Mouse (Mus musculus) MEL (cell line): Measurements from ENCODE around the gene Efcab1. TPM values are rescaled to one million over a fixed set of nuclear protein-coding genes. Genes with fewer than 3 reads are reported as not detected.

Experiments
- DNase-seq: peaks from one replicate; pipeline ENCODE4 v3.0.0; 2011; ENCODE audit warnings: low read depth, low spot score
- H3K27ac ChIP-seq: 2 replicates; pipeline ENCODE4 v1.5.1; 2012; ENCODE audit warnings: low read depth, mild to moderate bottlenecking, control low read depth, low read length, moderate library complexity; ENCODE audit not compliant: control insufficient read depth
- H3K27me3 ChIP-seq, 2 experiments: fragments of 150-350 bp in 1 of 2; sonication (generic) in 1 of 2; 2 replicates each; pipeline ENCODE4 v1.6.1; 2012; ENCODE audit warnings: low read length in 2 of 2, mild to moderate bottlenecking in 2 of 2, improper control_type of control experiment in 1 of 2, moderate library complexity in 1 of 2; ENCODE audit not compliant: insufficient read depth in 2 of 2, control insufficient read depth in 1 of 2
- H3K36me3 ChIP-seq, 2 experiments: 2 replicates each; pipeline ENCODE4 v1.6.1; 2012 to 2014; ENCODE audit warnings: low read length in 2 of 2, improper control_type of control experiment in 1 of 2, inconsistent platforms in 1 of 2, mild to moderate bottlenecking in 1 of 2; ENCODE audit not compliant: insufficient read depth in 2 of 2, control insufficient read depth in 1 of 2
- H3K4me1 ChIP-seq, 2 experiments: fragments of 150-350 bp in 1 of 2; sonication (generic) in 1 of 2; 2 replicates each; pipeline ENCODE4 v1.6.1; 2012; ENCODE audit warnings: low read length in 2 of 2, improper control_type of control experiment in 1 of 2, mild to moderate bottlenecking in 1 of 2; ENCODE audit not compliant: insufficient read depth in 2 of 2, control insufficient read depth in 1 of 2
- H3K4me3 ChIP-seq, 2 experiments: fragments of 150-350 bp in 1 of 2; sonication (generic) in 1 of 2; 2 replicates each; pipeline ENCODE4 v1.5.1; 2012; ENCODE audit warnings: low read depth in 2 of 2, low read length in 2 of 2, mild to moderate bottlenecking in 2 of 2, moderate library complexity in 2 of 2, control low read depth in 1 of 2, improper control_type of control experiment in 1 of 2; ENCODE audit not compliant: control insufficient read depth in 1 of 2, insufficient read depth in 1 of 2
- H3K79me2 ChIP-seq: 2 replicates; pipeline ENCODE4 v1.6.1; 2012; ENCODE audit warnings: mild to moderate bottlenecking, low read length, moderate library complexity; ENCODE audit not compliant: control insufficient read depth, poor library complexity, insufficient read depth
- H3K9ac ChIP-seq: 2 replicates; pipeline ENCODE4 v1.6.1; 2012; ENCODE audit warnings: low read depth, mild to moderate bottlenecking, control low read depth, low read length, moderate library complexity; ENCODE audit not compliant: control insufficient read depth, poor library complexity, severe bottlenecking
- H3K9me3 ChIP-seq: fragments of 150-350 bp; sonication (generic); replicated peaks from 2 replicates; pipeline ENCODE4 v1.6.1; 2012; ENCODE audit warnings: mild to moderate bottlenecking, low read length, improper control_type of control experiment, moderate library complexity; ENCODE audit not compliant: insufficient read depth
- BHLHE40 ChIP-seq: IDR thresholded peaks from 2 replicates; pipeline ENCODE4 v1.6.1; 2012; ENCODE audit warnings: low read depth, mild to moderate bottlenecking, inconsistent platforms, low read length, improper control_type of control experiment, borderline replicate concordance
- CHD1 ChIP-seq: IDR thresholded peaks from 2 replicates; pipeline ENCODE4 v1.6.1; 2012; ENCODE audit warnings: low read depth, mild to moderate bottlenecking, inconsistent platforms, low read length, improper control_type of control experiment
- CTCF ChIP-seq, 3 experiments: IDR thresholded peaks in 2 of 3; conservative IDR thresholded peaks in 1 of 3; 2 replicates each; pipeline ENCODE4 v1.5.1; 2011 to 2012; ENCODE audit warnings: low read length in 3 of 3, low read depth in 2 of 3, mild to moderate bottlenecking in 2 of 3, improper control_type of control experiment in 1 of 3, inconsistent platforms in 1 of 3, mixed read lengths in 1 of 3, moderate library complexity in 1 of 3; ENCODE audit not compliant: control insufficient read depth in 1 of 3, insufficient read depth in 1 of 3, poor library complexity in 1 of 3, severe bottlenecking in 1 of 3
- E2F4 ChIP-seq: IDR thresholded peaks from 2 replicates; pipeline ENCODE4 v1.6.1; 2011; ENCODE audit warnings: low read depth, low read length, improper control_type of control experiment, borderline replicate concordance
- EP300 ChIP-seq, 2 experiments: IDR thresholded peaks; 2 replicates each; pipeline ENCODE4 v1.6.1; 2011; ENCODE audit warnings: improper control_type of control experiment in 2 of 2, low read length in 2 of 2, low read depth in 1 of 2, mild to moderate bottlenecking in 1 of 2
- ETS1 ChIP-seq: IDR thresholded peaks from 2 replicates; pipeline ENCODE4 v1.6.1; 2012; ENCODE audit warnings: low read depth, mild to moderate bottlenecking, inconsistent platforms, low read length, improper control_type of control experiment, moderate library complexity
- HCFC1 ChIP-seq: IDR thresholded peaks from 2 replicates; pipeline ENCODE4 v1.6.1; 2012; ENCODE audit warnings: low read depth, mild to moderate bottlenecking, inconsistent platforms, low read length, improper control_type of control experiment, moderate library complexity
- JUND ChIP-seq: IDR thresholded peaks from 2 replicates; pipeline ENCODE4 v1.6.1; 2011; ENCODE audit warnings: low read depth, mild to moderate bottlenecking, improper control_type of control experiment, low read length
- MAZ ChIP-seq: IDR thresholded peaks from 2 replicates; pipeline ENCODE4 v1.6.1; 2012; ENCODE audit warnings: low read depth, mild to moderate bottlenecking, inconsistent platforms, low read length, improper control_type of control experiment
- MEF2A ChIP-seq: IDR thresholded peaks from 2 replicates; pipeline ENCODE4 v1.6.1; 2014; ENCODE audit warnings: low read depth, mild to moderate bottlenecking, inconsistent platforms, low read length, improper control_type of control experiment; ENCODE audit not compliant: poor library complexity, insufficient replicate concordance, severe bottlenecking; ENCODE audit errors: extremely low read depth
- MXI1 ChIP-seq: IDR thresholded peaks from 2 replicates; pipeline ENCODE4 v1.6.1; 2011; ENCODE audit warnings: mild to moderate bottlenecking, low read depth, low read length, improper control_type of control experiment
- MYC ChIP-seq: IDR thresholded peaks from 2 replicates; pipeline ENCODE4 v1.6.1; 2011; ENCODE audit warnings: low read depth, mild to moderate bottlenecking, low read length, improper control_type of control experiment, moderate library complexity
- POLR2AphosphoS2 ChIP-seq: IDR thresholded peaks from 2 replicates; pipeline ENCODE4 v1.6.1; 2011; ENCODE audit warnings: low read length, improper control_type of control experiment
- POLR2AphosphoS5 ChIP-seq: IDR thresholded peaks from 2 replicates; pipeline ENCODE4 v1.6.1; 2012; ENCODE audit warnings: low read depth, borderline replicate concordance, mild to moderate bottlenecking, inconsistent platforms, low read length, moderate library complexity, mixed read lengths
- RAD21 ChIP-seq: IDR thresholded peaks from 2 replicates; pipeline ENCODE4 v1.6.1; 2011; ENCODE audit warnings: mild to moderate bottlenecking, low read depth, low read length, improper control_type of control experiment
- SIN3A ChIP-seq: IDR thresholded peaks from 2 replicates; pipeline ENCODE4 v1.6.1; 2012; ENCODE audit warnings: low read length, improper control_type of control experiment, inconsistent platforms
- TAL1 ChIP-seq: IDR thresholded peaks from 2 replicates; pipeline ENCODE4 v1.6.1; 2012; ENCODE audit warnings: mild to moderate bottlenecking, inconsistent platforms, low read length, moderate library complexity, mixed read lengths
- TBP ChIP-seq: IDR thresholded peaks from 2 replicates; pipeline ENCODE4 v1.8.0; 2011; ENCODE audit warnings: low read depth, low read length, improper control_type of control experiment
- UBTF ChIP-seq: IDR thresholded peaks from 2 replicates; pipeline ENCODE4 v1.6.1; 2012; ENCODE audit warnings: low read depth, mild to moderate bottlenecking, inconsistent platforms, low read length, improper control_type of control experiment, moderate library complexity, borderline replicate concordance; ENCODE audit not compliant: insufficient read depth
- USF2 ChIP-seq, 2 experiments: IDR thresholded peaks; 2 replicates each; pipeline ENCODE4 v1.6.1; 2011 to 2012; ENCODE audit warnings: improper control_type of control experiment in 2 of 2, low read length in 2 of 2, borderline replicate concordance in 1 of 2, inconsistent platforms in 1 of 2, low read depth in 1 of 2, mild to moderate bottlenecking in 1 of 2; ENCODE audit not compliant: insufficient read depth in 1 of 2
- ZC3H11A ChIP-seq: IDR thresholded peaks from 2 replicates; pipeline ENCODE4 v1.6.1; 2012; ENCODE audit warnings: low read depth, mild to moderate bottlenecking, inconsistent platforms, low read length, improper control_type of control experiment
- ZMIZ1 ChIP-seq: IDR thresholded peaks from 2 replicates; pipeline ENCODE4 v1.6.1; 2012; ENCODE audit warnings: low read depth, mild to moderate bottlenecking, inconsistent platforms, low read length, improper control_type of control experiment, moderate library complexity
- ZNF384 ChIP-seq: IDR thresholded peaks from 2 replicates; pipeline ENCODE4 v1.6.1; 2012; ENCODE audit warnings: low read depth, mild to moderate bottlenecking, inconsistent platforms, low read length, improper control_type of control experiment
- polyA plus RNA-seq, 2 experiments: library from polyadenylated mRNA; stranded (reverse) in 1 of 2; unstranded in 1 of 2; fragments of >175 nt in 1 of 2; fragments of >200 nt in 1 of 2; gene quantifications; 2 replicates each; pipeline versions ENCODE4 v1.2.1 to v1.2.4; 2012; ENCODE audit warnings: low replicate concordance in 2 of 2, low read depth in 1 of 2; ENCODE audit not compliant: insufficient read length in 2 of 2, insufficient read depth in 1 of 2, missing spikeins in 1 of 2
- total RNA-seq: library from RNA; depleted of rRNA; stranded (reverse); fragments of 300-350 nt; gene quantifications from 2 replicates; pipeline ENCODE4 v1.2.3, GENCODE M21; 2012

Efcab1 gene
- total and polyA plus RNA-seq, 3 experiments = not detected

DNA sequence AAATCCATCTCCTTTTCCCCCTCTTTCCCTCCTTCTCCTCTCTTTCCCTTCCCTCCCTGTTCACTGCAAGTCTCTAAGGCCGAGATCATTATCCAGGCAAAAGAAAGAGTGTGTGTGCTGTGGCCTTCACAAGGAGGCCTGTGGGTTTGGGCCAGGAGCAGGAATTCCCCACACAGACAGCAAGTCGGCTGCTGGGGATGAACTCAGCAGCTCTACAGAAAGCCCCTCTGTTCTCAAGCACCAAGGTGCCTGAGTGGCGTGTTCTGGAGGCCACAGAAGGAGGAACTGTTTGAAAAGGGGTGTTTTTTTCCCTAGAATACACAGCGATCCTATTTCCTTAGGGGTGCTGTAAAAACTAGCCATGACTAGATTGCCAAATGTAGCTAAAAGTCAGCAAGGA is 12.5 kb upstream of the Efcab1 start:
- Histone ChIP-seq H3K27me3 (no peaks in the 10 kb centered on the region), H3K4me1 (no peaks in the 10 kb centered on the region)
- no peak for TF ChIP-seq HCFC1
- TF ChIP-seq POLR2AphosphoS5 = no peak
- TF ChIP-seq USF2 (IDR thresholded peaks at IDR 0.05; ENCODE audit: borderline replicate concordance in 1 of 2, insufficient read depth in 1 of 2, low read depth in 1 of 2, low read length in 2 of 2) = no peak
- no peak for TF ChIP-seq ZC3H11A
- no peak for TF ChIP-seq JUND
- TF ChIP-seq CTCF (IDR thresholded peaks at IDR 0.05 in 2 of 3, conservative IDR thresholded peaks at IDR 0.05 in 1 of 3; ENCODE audit: control insufficient read depth in 1 of 3, insufficient read depth in 1 of 3, low read depth in 2 of 3, low read length in 3 of 3, poor library complexity in 1 of 3, severe bottlenecking in 1 of 3) = no peak
- no peak for TF ChIP-seq E2F4
- TF ChIP-seq MAZ = no peak
- no peak for TF ChIP-seq ZMIZ1
- no peak for TF ChIP-seq CHD1
- no peak for TF ChIP-seq UBTF
- TF ChIP-seq EP300 (IDR thresholded peaks at IDR 0.05; ENCODE audit: low read depth in 1 of 2, low read length in 2 of 2) = no peak
- TF ChIP-seq BHLHE40 = no peak
- no peak for TF ChIP-seq MEF2A
- TF ChIP-seq MYC = no peak
- TF ChIP-seq, all 39 proteins: peak for 0
- H3K27ac ChIP-seq = no peak overlapping the region
- no peaks in the 10 kb centered on the region for H3K36me3 ChIP-seq
- no peak overlapping the region for H3K9ac ChIP-seq
- H3K9me3 ChIP-seq = no peaks in the 10 kb centered on the region
- H3K4me3 ChIP-seq = no peak overlapping the region
- DNase-seq = no peak
- no peaks in the 10 kb centered on the region for H3K79me2 ChIP-seq

GRCm38 (mm10) chr16:14894713-14895112 is 11.7 kb upstream of the Efcab1 start:
- no peak overlapping the region for H3K4me3 ChIP-seq
- no peaks in the 10 kb centered on the region for H3K36me3 ChIP-seq
- TF ChIP-seq ETS1 (no peak), TBP (no peak), CTCF (IDR thresholded peaks at IDR 0.05 in 2 of 3, conservative IDR thresholded peaks at IDR 0.05 in 1 of 3; ENCODE audit: control insufficient read depth in 1 of 3, insufficient read depth in 1 of 3, low read depth in 2 of 3, low read length in 3 of 3, poor library complexity in 1 of 3, severe bottlenecking in 1 of 3) (no peak), ZNF384 (no peak), TAL1 (no peak), BHLHE40 (no peak), MAZ (no peak), MXI1 (no peak), EP300 (IDR thresholded peaks at IDR 0.05; ENCODE audit: low read depth in 1 of 2, low read length in 2 of 2) (no peak), MEF2A (no peak), JUND (no peak), SIN3A (no peak), POLR2AphosphoS2 (no peak), RAD21 (no peak), POLR2AphosphoS5 (no peak)
- H3K9me3 ChIP-seq = no peaks in the 10 kb centered on the region
- DNase-seq = no peak
- H3K27ac ChIP-seq = no peak overlapping the region
- no peaks in the 10 kb centered on the region for H3K27me3 ChIP-seq
- no peak overlapping the region for H3K9ac ChIP-seq
- no peaks in the 10 kb centered on the region for H3K79me2 ChIP-seq
- no peaks in the 10 kb centered on the region for H3K4me1 ChIP-seq
